Mouse (Mus musculus) embryonic facial prominence, embryonic 13.5 days (tissue): ENCODE measurements at regions not wholly inside any gene's neighbourhood (a gene's known extent, or its start where the extent isn't known, plus 50 kb on each side); places are given as distances from the start of the nearest gene placed in this dataset.

Experiments
- ATAC-seq: fragments of 200-750 bp; cut with Nextera tagmentation; 2 replicates; pipeline ENCODE4 v1.8.0; 2017; ENCODE audit warnings: low read depth; ENCODE audit not compliant: insufficient number of reproducible peaks, insufficient read depth, low FRiP score, low TSS enrichment
- H3K27ac ChIP-seq: fragments of 300-500 bp; sonication (generic); 2 replicates; pipeline ENCODE4 v1.5.1; 2015; ENCODE audit warnings: moderate library complexity, mild to moderate bottlenecking, inconsistent platforms
- H3K27me3 ChIP-seq: fragments of 300-500 bp; sonication (generic); 2 replicates; pipeline ENCODE4 v1.6.1; 2015; ENCODE audit warnings: mild to moderate bottlenecking, inconsistent platforms
- H3K36me3 ChIP-seq: fragments of 300-500 bp; sonication (generic); 2 replicates; pipeline ENCODE4 v1.6.1; 2015; ENCODE audit warnings: mild to moderate bottlenecking, inconsistent platforms
- H3K4me1 ChIP-seq: fragments of 300-500 bp; sonication (generic); 2 replicates; pipeline ENCODE4 v1.6.1; 2015; ENCODE audit warnings: inconsistent platforms
- H3K4me2 ChIP-seq: fragments of 300-500 bp; sonication (generic); 2 replicates; pipeline ENCODE4 v1.6.1; 2015; ENCODE audit warnings: moderate library complexity, mild to moderate bottlenecking, inconsistent platforms
- H3K4me3 ChIP-seq: fragments of 300-500 bp; sonication (generic); 2 replicates; pipeline ENCODE4 v1.5.1; 2015; ENCODE audit warnings: mild to moderate bottlenecking, inconsistent platforms
- H3K9ac ChIP-seq: fragments of 300-500 bp; sonication (generic); 2 replicates; pipeline ENCODE4 v1.6.1; 2015; ENCODE audit warnings: mild to moderate bottlenecking, inconsistent platforms
- H3K9me3 ChIP-seq: fragments of 300-500 bp; sonication (generic); 2 replicates; pipeline ENCODE4 v1.6.1; 2016; ENCODE audit warnings: inconsistent platforms
- WGBS: fragments of 180-500 bp; shearing (Covaris S2); methylation state at CpG from one replicate; pipeline ENCODE4 v1.1.7; 2015; ENCODE audit warnings: mixed read lengths; 5-methylcytosine and 5-hydroxymethylcytosine counted together

DNA sequence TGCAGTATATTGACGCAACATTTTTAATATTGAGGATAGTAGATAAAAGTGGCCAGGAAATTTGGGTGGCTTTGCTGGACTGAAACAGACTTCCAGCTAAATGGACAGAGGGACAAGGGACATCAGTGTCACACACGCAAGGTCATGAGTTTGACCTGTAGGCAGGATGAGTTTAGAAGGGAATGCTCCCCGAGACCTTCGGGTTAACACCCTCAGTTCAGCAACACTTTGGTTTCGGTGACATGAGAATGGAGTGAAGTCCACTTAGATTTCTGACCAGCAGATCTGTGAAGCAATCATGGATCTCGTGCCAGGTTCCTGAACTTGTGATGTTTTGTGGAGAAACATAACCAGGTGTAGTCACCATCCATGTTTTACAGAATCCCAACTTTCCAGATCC, 196.3 kb downstream of the Phlda1 start:
- Histone ChIP-seq H3K4me1 (peaks cover 18% of the 10 kb centered on the region), H3K9me3 (peaks cover 7% of the 10 kb centered on the region), H3K36me3 (no peaks in the 10 kb centered on the region), H3K27me3 (no peaks in the 10 kb centered on the region), H3K27ac (no peak overlapping the region), H3K9ac (no peak overlapping the region), H3K4me2 (no peak overlapping the region), H3K4me3 (no peak overlapping the region)
- 94% methylated on average over 6 of the region's 6 CpGs for WGBS
- no peak for ATAC-seq

DNA sequence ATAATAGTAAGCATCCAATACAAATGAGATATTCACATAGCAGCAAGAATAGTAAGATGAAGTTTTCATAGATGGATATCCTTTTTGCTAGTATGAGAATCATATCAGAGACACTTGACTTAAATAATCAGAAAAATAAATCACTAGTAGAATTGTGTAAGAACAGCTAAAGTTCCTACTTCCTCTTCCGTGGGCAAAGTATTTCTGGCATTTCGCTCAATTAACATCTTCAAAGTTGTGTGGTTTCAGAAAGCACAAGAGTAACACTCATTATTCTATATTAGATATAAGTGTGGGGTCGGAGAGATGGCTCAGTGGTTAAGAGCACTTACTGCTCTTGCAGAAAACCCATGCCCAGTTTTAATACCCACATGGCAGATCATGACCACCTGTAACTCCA, 197.4 kb downstream of the Phlda1 start:
- 88% methylated on average over 3 of the region's 3 CpGs for WGBS
- Histone ChIP-seq H3K36me3 (no peaks in the 10 kb centered on the region), H3K4me3 (no peak overlapping the region), H3K27ac (no peak overlapping the region), H3K4me1 (peaks cover 18% of the 10 kb centered on the region), H3K27me3 (no peaks in the 10 kb centered on the region), H3K9me3 (peaks cover 7% of the 10 kb centered on the region), H3K4me2 (no peak overlapping the region), H3K9ac (no peak overlapping the region)
- ATAC-seq: no peak

DNA sequence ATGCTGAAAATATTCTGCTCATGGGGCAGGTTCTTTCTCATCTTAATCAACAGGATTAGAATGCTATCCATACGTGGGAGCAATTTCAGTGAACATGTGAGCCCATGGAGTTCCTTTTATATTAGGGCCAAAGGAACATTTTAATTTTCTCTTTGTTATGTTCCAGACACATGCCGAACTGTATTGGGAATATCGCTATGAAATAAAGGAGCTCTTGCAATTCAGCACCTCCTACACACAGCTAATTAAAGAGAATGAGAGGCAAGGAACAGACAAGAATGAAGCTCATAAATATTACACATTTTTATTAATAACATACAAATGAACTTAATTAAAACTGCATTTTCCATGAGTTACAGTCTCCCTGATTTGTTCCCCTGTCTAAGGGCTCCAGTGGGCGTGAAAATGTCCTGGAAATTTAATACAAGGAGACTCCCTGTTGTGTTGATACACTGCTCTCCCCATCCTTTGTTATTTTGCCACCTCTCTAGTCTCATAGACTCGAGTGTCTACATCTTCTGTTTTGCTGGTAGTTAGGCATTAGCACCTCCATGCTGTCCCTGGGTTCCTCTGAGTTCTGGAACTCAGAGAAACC, 205.5 kb downstream of the Phlda1 start:
- H3K4me1 ChIP-seq: no peaks in the 10 kb centered on the region
- no peak overlapping the region for H3K27ac ChIP-seq
- no peak overlapping the region for H3K9ac ChIP-seq
- no peak for ATAC-seq
- 72% methylated on average over 5 of the region's 5 CpGs for WGBS
- H3K4me2 ChIP-seq: no peak overlapping the region
- H3K4me3 ChIP-seq: no peak overlapping the region
- no peaks in the 10 kb centered on the region for H3K36me3 ChIP-seq
- no peaks in the 10 kb centered on the region for H3K27me3 ChIP-seq
- H3K9me3 ChIP-seq: peaks cover 2% of the 10 kb centered on the region; the same call in 1 of the 2 replicates

DNA sequence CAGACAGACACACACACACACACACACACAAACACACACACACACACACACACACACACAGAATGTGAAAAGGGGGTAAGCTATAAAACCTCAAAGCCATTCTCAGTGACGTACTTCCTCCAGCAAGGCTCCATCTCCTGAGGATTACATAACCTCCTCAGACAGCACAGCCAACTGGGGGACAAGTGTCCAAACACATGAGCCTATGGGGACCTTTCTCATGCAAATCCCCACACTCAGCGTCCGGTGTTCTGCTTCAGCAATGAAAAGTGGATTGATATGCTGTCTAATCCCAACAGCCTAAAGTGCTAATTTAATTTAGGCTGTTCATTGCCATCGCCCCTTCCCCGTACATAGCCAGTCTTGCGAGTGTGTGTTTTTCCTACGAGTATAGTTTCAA, 206.9 kb downstream of the Phlda1 start:
- ATAC-seq: no peak
- Histone ChIP-seq H3K36me3 (no peaks in the 10 kb centered on the region), H3K4me3 (no peak overlapping the region), H3K9ac (no peak overlapping the region), H3K27ac (no peak overlapping the region), H3K9me3 (peaks cover 2% of the 10 kb centered on the region; the same call in 1 of the 2 replicates), H3K27me3 (no peaks in the 10 kb centered on the region), H3K4me2 (no peak overlapping the region), H3K4me1 (no peaks in the 10 kb centered on the region)
- WGBS: 88% methylated on average over 7 of the region's 7 CpGs

DNA sequence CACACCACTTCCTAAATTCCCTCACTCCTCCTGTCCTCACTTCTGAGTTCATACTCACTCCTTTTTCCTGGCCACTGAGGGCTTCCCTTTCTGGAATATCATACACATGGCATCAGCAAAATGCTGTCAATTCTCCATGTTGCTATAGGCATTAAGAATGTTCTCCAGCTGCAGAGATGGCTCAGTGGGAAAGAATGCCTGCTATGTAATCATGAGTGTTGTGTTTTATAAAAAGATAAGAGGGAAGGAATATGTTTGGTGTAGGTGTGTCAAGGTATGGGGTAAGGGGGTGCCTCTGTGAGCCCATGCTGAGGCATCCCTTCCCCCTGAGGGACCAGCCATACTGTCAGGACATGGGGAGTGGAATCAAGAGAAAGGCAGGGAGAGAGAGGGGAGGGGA, 207.6 kb downstream of the Phlda1 start:
- Histone ChIP-seq H3K9ac (no peak overlapping the region), H3K4me1 (no peaks in the 10 kb centered on the region), H3K27ac (no peak overlapping the region), H3K9me3 (peaks cover 2% of the 10 kb centered on the region; the same call in 1 of the 2 replicates), H3K27me3 (no peaks in the 10 kb centered on the region), H3K36me3 (no peaks in the 10 kb centered on the region), H3K4me3 (no peak overlapping the region), H3K4me2 (no peak overlapping the region)
- ATAC-seq: no peak

DNA sequence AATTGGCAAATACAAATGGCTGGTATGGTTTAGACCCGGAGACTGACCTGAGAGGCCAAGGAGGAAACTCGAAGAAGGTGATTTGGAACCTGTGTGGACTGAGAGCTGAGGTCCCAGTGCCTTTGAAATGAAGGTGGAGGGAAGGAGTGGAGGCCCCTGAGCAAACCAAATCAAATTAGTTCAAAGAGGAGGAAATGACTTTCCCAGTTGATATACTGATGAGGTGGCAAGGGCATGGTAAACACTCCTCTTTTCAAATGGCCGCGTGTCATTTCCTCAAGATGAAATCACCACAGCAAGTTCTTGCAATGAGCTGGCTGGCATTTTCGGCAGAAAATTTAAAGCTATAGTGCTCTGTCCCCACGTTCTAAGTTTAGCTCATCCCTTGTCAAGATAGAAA, 209.1 kb downstream of the Phlda1 start:
- H3K27ac ChIP-seq: no peak overlapping the region
- H3K27me3 ChIP-seq: no peaks in the 10 kb centered on the region
- peaks cover 9% of the 10 kb centered on the region for H3K4me1 ChIP-seq
- 76% methylated on average over 6 of the region's 6 CpGs for WGBS
- ATAC-seq: no peak
- H3K9ac ChIP-seq: no peak overlapping the region
- H3K4me3 ChIP-seq: no peak overlapping the region
- no peaks in the 10 kb centered on the region for H3K36me3 ChIP-seq
- no peak overlapping the region for H3K4me2 ChIP-seq
- H3K9me3 ChIP-seq: peaks cover 2% of the 10 kb centered on the region; the same call in 1 of the 2 replicates

DNA sequence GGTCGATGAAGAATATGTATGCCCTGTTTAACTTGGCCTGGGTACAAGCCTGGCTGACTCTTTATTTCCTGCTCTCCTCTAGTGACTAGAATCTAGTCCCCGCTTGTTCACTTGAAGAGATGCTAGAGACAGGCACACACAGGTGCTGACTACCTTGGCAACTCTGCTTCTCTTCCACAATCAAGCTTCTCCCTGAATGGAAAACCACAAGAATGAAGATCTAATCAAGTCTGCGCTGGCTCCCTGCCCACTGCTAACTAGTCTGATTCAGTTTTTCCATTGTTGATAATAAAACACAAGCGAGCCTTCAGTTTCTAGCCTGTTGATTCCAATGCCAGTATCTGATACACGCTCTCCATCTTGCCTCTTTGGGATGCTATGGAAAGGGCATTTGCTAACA, 213.5 kb downstream of the Phlda1 start:
- no peak overlapping the region for H3K4me3 ChIP-seq
- 71% methylated on average over 5 of the region's 5 CpGs for WGBS
- H3K36me3 ChIP-seq: no peaks in the 10 kb centered on the region
- H3K4me1 ChIP-seq: peaks cover 22% of the 10 kb centered on the region
- no peaks in the 10 kb centered on the region for H3K9me3 ChIP-seq
- no peak overlapping the region for H3K4me2 ChIP-seq
- H3K27ac ChIP-seq: no peak overlapping the region
- ATAC-seq: no peak
- H3K9ac ChIP-seq: no peak overlapping the region
- no peaks in the 10 kb centered on the region for H3K27me3 ChIP-seq

DNA sequence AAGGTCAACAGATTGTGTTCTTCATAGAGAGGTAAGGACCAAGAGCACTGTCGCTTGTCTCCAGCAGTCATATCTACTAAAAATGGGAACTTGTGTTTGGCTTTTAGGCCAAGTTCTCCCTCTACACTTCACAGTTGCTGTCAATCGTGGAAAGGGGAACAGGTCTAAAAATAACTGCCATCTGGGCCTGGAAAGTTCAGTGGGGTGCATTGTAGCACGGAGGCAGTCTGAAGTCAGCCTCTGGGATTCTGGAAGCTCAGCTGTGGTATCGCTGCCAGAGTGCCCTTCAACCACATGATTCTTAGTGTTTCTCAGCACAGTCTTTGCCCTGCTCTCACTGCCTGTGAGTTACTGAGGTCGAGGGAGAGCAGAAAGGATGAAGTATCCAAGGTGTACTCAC, 215.0 kb downstream of the Phlda1 start:
- no peak for ATAC-seq
- Histone ChIP-seq H3K9me3 (no peaks in the 10 kb centered on the region), H3K4me3 (no peak overlapping the region), H3K27me3 (no peaks in the 10 kb centered on the region), H3K9ac (no peak overlapping the region), H3K4me2 (no peak overlapping the region), H3K4me1 (peaks cover 22% of the 10 kb centered on the region), H3K27ac (no peak overlapping the region), H3K36me3 (no peaks in the 10 kb centered on the region)
- 68% methylated on average over 5 of the region's 5 CpGs for WGBS

DNA sequence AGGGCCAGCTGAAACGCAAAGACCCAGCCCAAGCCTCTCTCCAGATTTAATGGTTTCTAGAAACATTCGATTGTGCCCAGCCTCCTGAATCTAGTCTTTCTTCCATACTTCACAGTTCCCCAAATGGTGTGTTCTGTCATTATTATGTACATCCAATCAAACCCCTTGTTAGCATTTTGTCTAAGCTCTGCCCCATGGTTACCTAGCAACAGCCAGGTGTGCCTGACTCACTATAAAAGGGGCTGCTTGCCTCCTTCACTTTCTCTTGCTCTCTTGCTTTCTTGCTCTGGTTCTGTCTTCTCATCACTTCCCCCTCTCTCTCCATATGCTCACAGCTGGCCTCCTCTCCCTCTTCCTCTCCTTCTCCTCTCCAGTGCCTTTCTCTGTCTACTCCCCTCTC, 217.8 kb downstream of the Phlda1 start:
- H3K4me2 ChIP-seq: no peak overlapping the region
- WGBS: 59% methylated on average over 2 of the region's 2 CpGs
- no peak for ATAC-seq

DNA sequence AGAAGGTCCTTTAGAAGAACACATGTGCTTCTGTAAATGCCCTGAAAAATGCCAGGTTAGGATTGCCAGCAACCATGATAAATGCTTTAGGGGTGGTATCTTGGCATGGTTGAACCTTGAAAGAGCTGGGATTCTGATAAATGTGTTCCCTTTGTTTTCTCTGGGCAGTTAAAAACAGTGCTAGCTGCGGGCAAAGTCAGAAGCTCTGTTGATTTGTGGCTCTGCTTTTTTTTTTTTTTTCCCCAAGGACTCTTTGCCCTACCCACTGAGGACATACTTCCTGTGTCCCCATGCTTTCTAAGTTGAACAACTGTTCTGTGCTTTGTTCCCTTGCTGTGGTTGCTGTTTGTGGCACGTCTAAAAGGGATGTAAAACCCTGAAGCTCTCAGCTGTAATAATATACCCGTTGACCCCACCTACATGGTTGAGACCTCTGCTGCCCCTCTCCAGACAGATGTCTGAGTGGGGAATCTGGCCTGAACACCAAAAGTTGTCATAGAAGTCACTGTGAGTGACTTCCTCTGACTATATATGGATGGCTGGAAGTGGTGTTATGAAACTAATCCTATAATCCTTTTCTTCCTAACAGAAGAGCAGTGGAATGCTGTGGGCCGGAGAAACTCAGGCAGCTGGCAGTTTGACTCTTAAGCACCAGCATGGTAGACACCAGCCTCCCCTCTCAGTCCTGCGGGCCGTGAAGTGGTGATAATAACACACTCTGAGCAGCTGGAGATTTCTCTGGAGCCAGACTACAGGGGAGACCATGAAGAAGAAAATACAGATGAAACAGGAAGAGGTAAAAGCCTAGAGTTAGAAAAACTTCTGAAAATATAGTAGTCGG, 218.7 kb downstream of the Phlda1 start:
- ATAC-seq: no peak
- H3K4me1 ChIP-seq: peaks cover 16% of the 10 kb centered on the region

More for the DNA sequence above, 217.8 kb downstream of the Phlda1 start:
- no peak overlapping the region for H3K27ac ChIP-seq
- peaks cover 22% of the 10 kb centered on the region for H3K4me1 ChIP-seq
- no peak overlapping the region for H3K9ac ChIP-seq
- H3K27me3 ChIP-seq: no peaks in the 10 kb centered on the region
- H3K9me3 ChIP-seq: no peaks in the 10 kb centered on the region
- no peaks in the 10 kb centered on the region for H3K36me3 ChIP-seq
- H3K4me3 ChIP-seq: no peak overlapping the region

DNA sequence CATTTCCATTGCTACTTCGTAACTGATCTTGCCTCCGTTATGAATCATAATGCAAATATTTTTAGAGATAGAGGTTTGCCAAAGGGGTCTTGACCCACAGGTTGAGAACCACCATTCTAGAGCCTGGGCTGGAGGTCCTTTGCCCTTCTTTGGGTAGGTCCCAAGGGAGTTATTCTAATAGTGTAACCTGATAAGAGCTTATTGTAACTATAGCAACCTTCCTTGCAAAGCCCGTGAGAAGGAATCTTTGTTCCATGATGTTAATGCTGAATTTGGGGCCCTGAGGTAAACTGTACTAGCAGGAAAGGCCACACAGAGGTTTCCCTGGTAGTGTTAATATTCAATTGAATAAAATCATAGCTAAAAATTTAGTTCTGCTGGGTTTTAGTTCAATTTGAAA, 229.9 kb downstream of the Phlda1 start:
- Histone ChIP-seq H3K27ac (no peak overlapping the region), H3K9me3 (no peaks in the 10 kb centered on the region), H3K27me3 (no peaks in the 10 kb centered on the region), H3K4me2 (no peak overlapping the region), H3K4me3 (no peak overlapping the region), H3K36me3 (no peaks in the 10 kb centered on the region), H3K4me1 (peaks cover 15% of the 10 kb centered on the region), H3K9ac (no peak overlapping the region)
- WGBS: 47% methylated on average over 3 of the region's 3 CpGs
- ATAC-seq: no peak

More for the DNA sequence above, 218.7 kb downstream of the Phlda1 start:
- no peak overlapping the region for H3K9ac ChIP-seq
- H3K4me2 ChIP-seq: no peak overlapping the region
- no peaks in the 10 kb centered on the region for H3K27me3 ChIP-seq
- no peak overlapping the region for H3K27ac ChIP-seq
- H3K4me3 ChIP-seq: no peak overlapping the region
- WGBS: 52% methylated on average over 7 of the region's 7 CpGs
- H3K36me3 ChIP-seq: no peaks in the 10 kb centered on the region
- no peaks in the 10 kb centered on the region for H3K9me3 ChIP-seq

DNA sequence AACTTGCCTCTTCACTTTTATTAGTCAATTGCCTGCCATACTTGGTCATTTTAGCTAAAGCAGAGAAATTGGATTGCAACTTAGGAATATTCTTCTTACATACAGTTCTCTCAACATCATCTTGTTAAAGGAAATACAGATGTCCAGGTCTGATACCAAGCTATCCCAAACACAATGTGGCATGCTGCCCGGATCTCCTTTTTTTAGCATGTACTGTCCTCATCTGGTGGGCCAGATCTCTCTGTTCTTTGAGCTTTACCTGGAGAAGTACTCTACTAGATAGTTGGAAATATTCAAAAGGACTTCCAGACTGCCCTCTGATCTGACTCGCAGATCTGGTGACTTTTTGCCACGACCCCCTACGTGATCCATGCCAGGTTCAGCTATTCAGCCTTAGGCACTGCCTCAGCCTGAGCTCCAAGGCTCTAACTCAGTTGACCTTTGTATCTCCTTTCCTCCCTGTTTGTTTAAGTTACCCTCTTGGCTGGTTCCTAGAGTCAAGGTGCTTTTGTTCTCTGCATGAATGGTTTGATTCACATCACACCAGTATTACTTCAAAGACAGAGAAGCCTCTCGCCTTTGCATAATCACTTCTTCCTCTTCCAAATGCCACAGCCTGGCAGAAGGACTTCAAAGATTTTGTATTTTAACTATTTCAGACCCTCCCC, 232.9 kb upstream of the Krr1 start:
- Histone ChIP-seq H3K4me2 (no peak overlapping the region), H3K9me3 (no peaks in the 10 kb centered on the region), H3K27me3 (no peaks in the 10 kb centered on the region), H3K4me3 (no peak overlapping the region), H3K9ac (no peak overlapping the region), H3K4me1 (peaks cover 16% of the 10 kb centered on the region), H3K36me3 (no peaks in the 10 kb centered on the region), H3K27ac (no peak overlapping the region)
- WGBS: 22% methylated on average over 5 of the region's 5 CpGs
- no peak for ATAC-seq
